Mouse (Mus musculus): ENCODE data around the gene Bcl10. TPM values are rescaled to one million over a fixed set of nuclear protein-coding genes. Genes with fewer than 3 reads are reported as not detected.

Gene Bcl10
- polyA plus RNA-seq, 1 experiment from 2014 or later: 50.3 TPM

- no peak for ATAC-seq (ENCODE audit: insufficient read depth, low FRiP score)
- H3K27me3 ChIP-seq (ENCODE audit: control insufficient read depth, insufficient read depth, low read length): no peaks in the 10 kb centered on the region
- peak overlapping the region; percentile 94 for H3K4me3 ChIP-seq (replicated peaks; ENCODE audit: low read length)
- H3K27ac ChIP-seq (ENCODE audit: low read length): no peak overlapping the region
- H3K4me2 ChIP-seq (ENCODE audit: low read depth, low read length): peak overlapping the region; percentile 64
- WGBS: 74% methylated on average over 12 of the region's 12 CpGs
- H3K9ac ChIP-seq (ENCODE audit: low read length): no peak overlapping the region; the same call in 1 of the 2 replicates
- H3K9me3 ChIP-seq (replicated peaks; ENCODE audit: control insufficient read depth, low read length): no peaks in the 10 kb centered on the region
- H3K4me1 ChIP-seq (ENCODE audit: control insufficient read depth, insufficient read depth, low read length): peaks cover 19% of the 10 kb centered on the region
- H3K36me3 ChIP-seq (ENCODE audit: control insufficient read depth, insufficient read depth, low read length): peaks cover 8% of the 10 kb centered on the region
Measured at GRCm38 (mm10) chr3:145939402-145939801, 16.8 kb downstream of the Bcl10 start.

- WGBS: 67% methylated on average over 4 of the region's 4 CpGs
- no peak overlapping the region; the same call in 1 of the 2 replicates for H3K9ac ChIP-seq (ENCODE audit: low read length)
- H3K9me3 ChIP-seq (replicated peaks; ENCODE audit: control insufficient read depth, low read length): no peaks in the 10 kb centered on the region
- H3K27ac ChIP-seq (ENCODE audit: low read length): no peak overlapping the region
- H3K27me3 ChIP-seq (ENCODE audit: control insufficient read depth, insufficient read depth, low read length): no peaks in the 10 kb centered on the region
- ATAC-seq (ENCODE audit: insufficient read depth, low FRiP score): no peak
- H3K4me2 ChIP-seq (ENCODE audit: low read depth, low read length): peak overlapping the region; percentile 64; the same call in 1 of the 2 replicates
- H3K4me1 ChIP-seq (ENCODE audit: control insufficient read depth, insufficient read depth, low read length): peaks cover 19% of the 10 kb centered on the region
- H3K36me3 ChIP-seq (ENCODE audit: control insufficient read depth, insufficient read depth, low read length): peaks cover 14% of the 10 kb centered on the region
- H3K4me3 ChIP-seq (replicated peaks; ENCODE audit: low read length): no peak overlapping the region
Measured at GRCm38 (mm10) chr3:145939971-145940370, 17.4 kb downstream of the Bcl10 start.

GRCm38 (mm10) chr3:145941971-145942370 is 19.4 kb downstream of the Bcl10 start:
- no peak overlapping the region for H3K4me2 ChIP-seq (ENCODE audit: low read depth, low read length)
- no peaks in the 10 kb centered on the region for H3K27me3 ChIP-seq (ENCODE audit: control insufficient read depth, insufficient read depth, low read length)
- no peak overlapping the region for H3K4me3 ChIP-seq (replicated peaks; ENCODE audit: low read length)
- no peak overlapping the region for H3K9ac ChIP-seq (ENCODE audit: low read length)
- 12% methylated on average over 3 of the region's 3 CpGs for WGBS
- H3K36me3 ChIP-seq (ENCODE audit: control insufficient read depth, insufficient read depth, low read length): peaks cover 12% of the 10 kb centered on the region
- H3K4me1 ChIP-seq (ENCODE audit: control insufficient read depth, insufficient read depth, low read length): peaks cover 19% of the 10 kb centered on the region
- no peak overlapping the region for H3K27ac ChIP-seq (ENCODE audit: low read length)
- H3K9me3 ChIP-seq (replicated peaks; ENCODE audit: control insufficient read depth, low read length): no peaks in the 10 kb centered on the region
- no peak for ATAC-seq (ENCODE audit: insufficient read depth, low FRiP score)

GRCm38 (mm10) chr3:145944348-145944747 is 21.7 kb downstream of the Bcl10 start:
- Histone ChIP-seq H3K4me3 (replicated peaks; ENCODE audit: low read length) (no peak overlapping the region), H3K9ac (ENCODE audit: low read length) (no peak overlapping the region), H3K4me1 (ENCODE audit: control insufficient read depth, insufficient read depth, low read length) (peaks cover 7% of the 10 kb centered on the region), H3K9me3 (replicated peaks; ENCODE audit: control insufficient read depth, low read length) (no peaks in the 10 kb centered on the region), H3K4me2 (ENCODE audit: low read depth, low read length) (no peak overlapping the region), H3K36me3 (ENCODE audit: control insufficient read depth, insufficient read depth, low read length) (peaks cover 12% of the 10 kb centered on the region), H3K27ac (ENCODE audit: low read length) (no peak overlapping the region), H3K27me3 (ENCODE audit: control insufficient read depth, insufficient read depth, low read length) (no peaks in the 10 kb centered on the region)
- 76% methylated on average over 7 of the region's 7 CpGs for WGBS
- ATAC-seq (ENCODE audit: insufficient read depth, low FRiP score): no peak

- 80% methylated on average over 3 of the region's 3 CpGs for WGBS
- H3K4me1 ChIP-seq (ENCODE audit: control insufficient read depth, insufficient read depth, low read length): no peaks in the 10 kb centered on the region
- no peak overlapping the region for H3K4me2 ChIP-seq (ENCODE audit: low read depth, low read length)
- no peak overlapping the region for H3K4me3 ChIP-seq (replicated peaks; ENCODE audit: low read length)
- peaks cover 12% of the 10 kb centered on the region for H3K36me3 ChIP-seq (ENCODE audit: control insufficient read depth, insufficient read depth, low read length)
- H3K9ac ChIP-seq (ENCODE audit: low read length): no peak overlapping the region
- no peaks in the 10 kb centered on the region for H3K27me3 ChIP-seq (ENCODE audit: control insufficient read depth, insufficient read depth, low read length)
- ATAC-seq (ENCODE audit: insufficient read depth, low FRiP score): peak; percentile 33; the same call in 1 of the 2 replicates
- H3K27ac ChIP-seq (ENCODE audit: low read length): no peak overlapping the region
- H3K9me3 ChIP-seq (replicated peaks; ENCODE audit: control insufficient read depth, low read length): no peaks in the 10 kb centered on the region
Measured at GRCm38 (mm10) chr3:145945904-145946303, 23.3 kb downstream of the Bcl10 start.

DNA sequence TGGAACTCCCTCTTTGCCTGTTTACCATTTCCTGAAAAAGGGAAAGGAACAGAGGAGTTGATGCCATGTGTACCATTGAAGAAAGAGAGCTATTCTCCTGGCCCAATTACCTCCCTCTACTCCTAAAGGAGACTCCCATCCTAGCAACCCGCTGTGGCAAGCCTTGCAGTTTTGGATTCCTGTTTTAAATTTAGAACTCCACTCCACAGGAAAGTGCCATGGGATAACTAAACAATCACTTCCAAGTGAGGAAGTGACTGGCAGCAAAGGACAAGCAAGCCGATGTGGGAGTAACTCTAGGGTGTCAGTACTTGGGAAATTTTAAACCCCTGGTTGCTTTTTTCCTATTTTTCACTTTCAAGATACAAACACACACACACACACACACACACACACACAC is 24.1 kb downstream of the Bcl10 start:
- H3K4me2 ChIP-seq (ENCODE audit: low read depth, low read length): no peak overlapping the region
- H3K36me3 ChIP-seq (ENCODE audit: control insufficient read depth, insufficient read depth, low read length): peaks cover 12% of the 10 kb centered on the region
- H3K9ac ChIP-seq (ENCODE audit: low read length): no peak overlapping the region
- no peaks in the 10 kb centered on the region for H3K4me1 ChIP-seq (ENCODE audit: control insufficient read depth, insufficient read depth, low read length)
- H3K27ac ChIP-seq (ENCODE audit: low read length): no peak overlapping the region
- H3K4me3 ChIP-seq (replicated peaks; ENCODE audit: low read length): no peak overlapping the region
- no peak for ATAC-seq (ENCODE audit: insufficient read depth, low FRiP score)
- no peaks in the 10 kb centered on the region for H3K9me3 ChIP-seq (replicated peaks; ENCODE audit: control insufficient read depth, low read length)
- 55% methylated on average over 2 of the region's 2 CpGs for WGBS
- no peaks in the 10 kb centered on the region for H3K27me3 ChIP-seq (ENCODE audit: control insufficient read depth, insufficient read depth, low read length)

- WGBS: 34% methylated on average over 6 of the region's 6 CpGs
- H3K27me3 ChIP-seq (ENCODE audit: control insufficient read depth, insufficient read depth, low read length): no peaks in the 10 kb centered on the region
- no peaks in the 10 kb centered on the region for H3K4me1 ChIP-seq (ENCODE audit: control insufficient read depth, insufficient read depth, low read length)
- no peak overlapping the region for H3K9ac ChIP-seq (ENCODE audit: low read length)
- no peaks in the 10 kb centered on the region for H3K9me3 ChIP-seq (replicated peaks; ENCODE audit: control insufficient read depth, low read length)
- no peak for ATAC-seq (ENCODE audit: insufficient read depth, low FRiP score)
- H3K4me3 ChIP-seq (replicated peaks; ENCODE audit: low read length): no peak overlapping the region
- H3K4me2 ChIP-seq (ENCODE audit: low read depth, low read length): no peak overlapping the region
- no peak overlapping the region for H3K27ac ChIP-seq (ENCODE audit: low read length)
- peaks cover 12% of the 10 kb centered on the region for H3K36me3 ChIP-seq (ENCODE audit: control insufficient read depth, insufficient read depth, low read length)
Measured at GRCm38 (mm10) chr3:145947539-145948204, 25.1 kb downstream of the Bcl10 start.

GRCm38 (mm10) chr3:145950034-145950814 is 27.6 kb downstream of the Bcl10 start:
- no peaks in the 10 kb centered on the region for H3K4me1 ChIP-seq (ENCODE audit: control insufficient read depth, insufficient read depth, low read length)
- H3K36me3 ChIP-seq (ENCODE audit: control insufficient read depth, insufficient read depth, low read length): no peaks in the 10 kb centered on the region
- peak overlapping the region; percentile 43 for H3K4me2 ChIP-seq (ENCODE audit: low read depth, low read length)
- no peak overlapping the region for H3K27ac ChIP-seq (ENCODE audit: low read length)
- 7% methylated on average over 15 of the region's 15 CpGs for WGBS
- H3K9me3 ChIP-seq (replicated peaks; ENCODE audit: control insufficient read depth, low read length): no peaks in the 10 kb centered on the region
- peak overlapping the region; percentile 36 for H3K9ac ChIP-seq (ENCODE audit: low read length)
- peak; percentile 72; the same call in 1 of the 2 replicates for ATAC-seq (ENCODE audit: insufficient read depth, low FRiP score)
- H3K4me3 ChIP-seq (replicated peaks; ENCODE audit: low read length): 0 out of 2 replicates have a peak overlapping the region, but pooled peaks have one; percentile 16
- no peaks in the 10 kb centered on the region for H3K27me3 ChIP-seq (ENCODE audit: control insufficient read depth, insufficient read depth, low read length)

DNA sequence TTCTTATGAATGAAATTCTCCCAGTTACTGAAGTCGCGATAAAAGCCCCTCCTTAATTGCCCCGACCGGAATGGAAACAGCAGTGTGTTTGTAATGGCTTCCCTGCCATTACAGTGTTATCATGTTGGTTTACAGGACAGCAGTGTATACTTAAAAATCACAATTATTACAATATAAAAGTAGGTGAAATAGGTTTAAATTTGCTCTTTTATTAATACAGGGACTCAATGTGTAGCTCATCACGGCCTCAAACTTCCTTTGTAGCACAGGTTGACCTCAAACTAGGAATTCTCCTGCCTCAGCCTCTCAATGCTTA is 28.2 kb downstream of the Bcl10 start:
- Histone ChIP-seq H3K27me3 (ENCODE audit: control insufficient read depth, insufficient read depth, low read length) (no peaks in the 10 kb centered on the region), H3K9ac (ENCODE audit: low read length) (no peak overlapping the region), H3K4me2 (ENCODE audit: low read depth, low read length) (peak overlapping the region; percentile 43; the same call in 1 of the 2 replicates), H3K36me3 (ENCODE audit: control insufficient read depth, insufficient read depth, low read length) (no peaks in the 10 kb centered on the region), H3K9me3 (replicated peaks; ENCODE audit: control insufficient read depth, low read length) (no peaks in the 10 kb centered on the region), H3K4me3 (replicated peaks; ENCODE audit: low read length) (0 out of 2 replicates have a peak overlapping the region, but pooled peaks have one; percentile 16), H3K4me1 (ENCODE audit: control insufficient read depth, insufficient read depth, low read length) (no peaks in the 10 kb centered on the region), H3K27ac (ENCODE audit: low read length) (no peak overlapping the region)
- WGBS: 35% methylated on average over 5 of the region's 5 CpGs
- no peak for ATAC-seq (ENCODE audit: insufficient read depth, low FRiP score)

Measured in stomach, embryonic 16.5 days (tissue).